Mouse (Mus musculus) intestine, postnatal 0 days (tissue): ENCODE measurements around the gene Serpina10. TPM values are rescaled to one million over a fixed set of nuclear protein-coding genes. Genes with fewer than 3 reads are reported as not detected.
"Not testable (repeated sequence)": the region's sequence is repeated elsewhere in the genome, so short reads cannot be mapped to it uniquely, and the experiment has no call there.

ENCODE experiments used
- ATAC-seq: fragments of 200-750 bp; cut with Nextera tagmentation; 2 replicates; pipeline ENCODE4 v1.8.0; 2017; ENCODE audit warnings: mild to moderate bottlenecking, moderate TSS enrichment, moderate library complexity
- H3K27ac ChIP-seq: fragments of 300-500 bp; sonication (generic); 2 replicates; pipeline ENCODE4 v1.5.1; 2014; ENCODE audit warnings: mild to moderate bottlenecking, low read depth, low read length, moderate library complexity
- H3K27me3 ChIP-seq: fragments of 300-500 bp; sonication (generic); replicated peaks from 2 replicates; pipeline ENCODE4 v1.6.1; 2014; ENCODE audit warnings: low read length, mixed read lengths; ENCODE audit not compliant: control insufficient read depth, insufficient read depth
- H3K36me3 ChIP-seq: fragments of 300-500 bp; sonication (generic); 2 replicates; pipeline ENCODE4 v1.6.1; 2014; ENCODE audit warnings: mild to moderate bottlenecking, moderate library complexity; ENCODE audit not compliant: control insufficient read depth, insufficient read depth
- H3K4me1 ChIP-seq: fragments of 300-500 bp; sonication (generic); replicated peaks from 2 replicates; pipeline ENCODE4 v1.6.1; 2014; ENCODE audit warnings: antibody characterized with exemption, low read length, mixed read lengths; ENCODE audit not compliant: control insufficient read depth, insufficient read depth
- H3K4me2 ChIP-seq: fragments of 300-500 bp; sonication (generic); replicated peaks from 2 replicates; pipeline ENCODE4 v1.6.1; 2014; ENCODE audit warnings: low read depth, mild to moderate bottlenecking, moderate library complexity
- H3K4me3 ChIP-seq: fragments of 300-500 bp; sonication (generic); 2 replicates; pipeline ENCODE4 v1.5.1; 2014; ENCODE audit warnings: low read depth, low read length
- H3K9ac ChIP-seq: fragments of 300-500 bp; sonication (generic); 2 replicates; pipeline ENCODE4 v1.6.1; 2014; ENCODE audit warnings: mild to moderate bottlenecking, low read depth, low read length
- H3K9me3 ChIP-seq: fragments of 300-500 bp; sonication (generic); 2 replicates; pipeline ENCODE4 v1.6.1; 2016; ENCODE audit warnings: mixed run types; ENCODE audit not compliant: control insufficient read depth
- CTCF ChIP-seq: sonication (generic); IDR thresholded peaks from 2 replicates; pipeline ENCODE4 v1.5.1; 2016; ENCODE audit warnings: low read depth, mild to moderate bottlenecking, control low read depth, antibody characterized with exemption, moderate library complexity
- WGBS: fragments of 180-500 bp; shearing (Covaris S2); extraction: QIAGEN DNeasy Blood & Tissue Kit; methylation state at CpG from one replicate; pipeline ENCODE4 v1.1.7; 2014; 5-methylcytosine and 5-hydroxymethylcytosine counted together
- polyA plus RNA-seq: library from polyadenylated mRNA; unstranded; fragments of >200 nt; fragmentation: Nextera tagmentation; extraction: Ambion mirVana; gene quantifications from 2 replicates; pipeline ENCODE4 v1.2.1, GENCODE M21; 2015

Gene Serpina10
- polyA plus RNA-seq, 1 experiment from 2014 or later = 0.21 TPM

DNA sequence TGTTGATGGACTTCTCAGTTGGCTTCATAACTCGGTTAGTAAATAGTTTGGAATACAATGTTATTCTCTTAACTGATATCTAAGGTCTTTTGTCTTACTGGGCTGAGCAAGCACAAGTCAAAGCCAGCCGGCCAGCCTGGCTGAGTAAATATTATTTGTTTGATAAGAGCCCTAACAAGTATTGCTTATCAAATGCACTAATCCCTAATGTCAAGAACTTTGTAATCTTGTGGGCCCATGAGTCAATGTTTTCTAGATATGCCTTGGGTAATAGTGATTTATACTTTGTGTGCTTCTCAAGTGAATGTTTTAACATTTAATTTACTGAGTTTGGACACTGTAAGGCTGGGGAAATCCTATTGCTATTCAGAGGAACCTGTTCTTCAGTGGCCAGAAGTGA, 32.8 kb downstream of the Serpina10 start:
- no peak overlapping the region for H3K9ac ChIP-seq
- H3K27ac ChIP-seq = no peak overlapping the region
- H3K4me1 ChIP-seq = no peaks in the 10 kb centered on the region
- no peak overlapping the region for H3K4me3 ChIP-seq
- H3K4me2 ChIP-seq = no peak overlapping the region
- TF ChIP-seq CTCF = no peak
- H3K36me3 ChIP-seq = no peaks in the 10 kb centered on the region
- no peaks in the 10 kb centered on the region for H3K9me3 ChIP-seq
- no peak for ATAC-seq
- 0 out of 2 replicates have a peak, but pooled peaks cover 4% of the 10 kb centered on the region for H3K27me3 ChIP-seq
- 30% methylated on average over 2 of the region's 2 CpGs for WGBS

- ATAC-seq = no peak
- no peak overlapping the region for H3K4me2 ChIP-seq
- no peak overlapping the region for H3K4me3 ChIP-seq
Measured at GRCm38 (mm10) chr12:103583771-103584170, 47.5 kb downstream of the Serpina10 start.

GRCm38 (mm10) chr12:103578148-103578547, 53.1 kb downstream of the Serpina10 start:
- not testable (repeated sequence) for H3K4me1 ChIP-seq, ATAC-seq, H3K27me3 ChIP-seq, H3K27ac ChIP-seq, H3K36me3 ChIP-seq, H3K4me2 ChIP-seq, H3K9ac ChIP-seq, H3K4me3 ChIP-seq, H3K9me3 ChIP-seq
- WGBS = 93% methylated on average over 6 of the region's 6 CpGs

More at GRCm38 (mm10) chr12:103583771-103584170, 47.5 kb downstream of the Serpina10 start:
- 84% methylated on average over 8 of the region's 8 CpGs for WGBS
- Histone ChIP-seq H3K27ac (no peak overlapping the region), H3K36me3 (no peaks in the 10 kb centered on the region), H3K9ac (no peak overlapping the region), H3K9me3 (no peaks in the 10 kb centered on the region), H3K4me1 (no peaks in the 10 kb centered on the region), H3K27me3 (no peaks in the 10 kb centered on the region)
- no peak for TF ChIP-seq CTCF

- H3K36me3 ChIP-seq = no peaks in the 10 kb centered on the region
Measured at GRCm38 (mm10) chr12:103569690-103570089, 61.6 kb downstream of the Serpina10 start.

DNA sequence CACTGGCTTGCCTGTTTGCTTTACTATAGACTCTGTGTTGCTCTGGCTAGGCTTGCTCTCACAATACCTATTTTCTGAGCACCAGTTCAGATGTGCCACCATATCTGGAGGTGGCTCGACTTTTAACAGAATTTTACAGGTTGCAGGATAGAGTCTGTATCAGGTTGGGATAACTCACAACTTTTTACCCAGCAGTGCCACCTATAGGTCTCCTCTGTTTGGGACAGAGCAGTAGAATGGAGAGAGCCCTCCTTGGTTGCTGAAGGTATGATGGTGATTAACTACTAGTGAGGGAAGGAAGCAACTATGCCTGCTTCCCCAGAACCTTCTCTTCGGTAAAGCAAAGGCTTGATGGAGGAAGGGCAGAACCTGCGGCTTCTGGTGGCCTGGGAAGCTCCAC, 64.1 kb downstream of the Serpina10 start:
- Histone ChIP-seq H3K27ac (no peak overlapping the region), H3K9ac (no peak overlapping the region), H3K27me3 (no peaks in the 10 kb centered on the region), H3K4me3 (no peak overlapping the region), H3K4me2 (no peak overlapping the region), H3K9me3 (no peaks in the 10 kb centered on the region), H3K36me3 (no peaks in the 10 kb centered on the region), H3K4me1 (no peaks in the 10 kb centered on the region)
- 58% methylated on average over 3 of the region's 3 CpGs for WGBS
- ATAC-seq = no peak
- peak; percentile 59 for TF ChIP-seq CTCF

More at GRCm38 (mm10) chr12:103569690-103570089, 61.6 kb downstream of the Serpina10 start:
- no peak overlapping the region for H3K9ac ChIP-seq
- peak; percentile 70; the same call in 1 of the 2 replicates for ATAC-seq
- H3K9me3 ChIP-seq = no peaks in the 10 kb centered on the region
- WGBS = 45% methylated on average over 6 of the region's 6 CpGs
- TF ChIP-seq CTCF = no peak
- H3K27ac ChIP-seq = no peak overlapping the region
- H3K4me1 ChIP-seq = no peaks in the 10 kb centered on the region
- no peaks in the 10 kb centered on the region for H3K27me3 ChIP-seq
- H3K4me3 ChIP-seq = no peak overlapping the region
- H3K4me2 ChIP-seq = no peak overlapping the region

DNA sequence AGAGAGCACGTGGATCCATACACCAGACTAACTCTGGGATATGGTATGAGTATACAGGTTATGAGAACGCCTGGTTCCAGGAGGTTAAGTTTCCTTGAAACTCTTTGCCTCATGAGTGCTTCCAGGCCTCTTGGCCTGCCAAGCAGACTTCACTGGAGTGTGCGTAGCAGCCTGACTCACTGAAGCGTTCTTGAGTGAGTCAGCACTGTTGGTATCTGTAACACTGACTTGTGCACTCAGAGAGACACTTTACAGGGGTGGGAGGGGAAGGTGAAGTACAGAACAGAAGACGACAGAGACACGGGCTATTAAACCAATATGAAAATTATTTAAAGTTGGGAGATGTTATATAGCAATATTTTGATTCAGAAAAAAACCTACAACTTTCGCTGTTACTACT, 66.1 kb downstream of the Serpina10 start:
- no peaks in the 10 kb centered on the region for H3K9me3 ChIP-seq
- TF ChIP-seq CTCF = no peak
- 76% methylated on average over 7 of the region's 7 CpGs for WGBS
- H3K4me3 ChIP-seq = no peak overlapping the region
- no peak overlapping the region for H3K27ac ChIP-seq
- H3K9ac ChIP-seq = no peak overlapping the region
- no peak overlapping the region for H3K4me2 ChIP-seq
- H3K4me1 ChIP-seq = no peaks in the 10 kb centered on the region
- no peak for ATAC-seq
- H3K36me3 ChIP-seq = no peaks in the 10 kb centered on the region
- no peaks in the 10 kb centered on the region for H3K27me3 ChIP-seq

Other genes with a start within 250 kb of the Serpina10 start
- gene Otub2, start 242.8 kb downstream of the Serpina10 start, polyA plus RNA-seq = 1.8 and 2.3 TPM in 2 replicates
- 0.35 TPM in 1 of 2 replicates, not detected in the other for gene 9330161L09Rik, start 223.6 kb downstream of the Serpina10 start, polyA plus RNA-seq
- 84.6 and 106 TPM in 2 replicates for gene Ddx24, start 205.6 kb downstream of the Serpina10 start, polyA plus RNA-seq
- gene Ifi27, start 197.2 kb downstream of the Serpina10 start, polyA plus RNA-seq = 79.3 and 84.8 TPM in 2 replicates
- 86.6 and 95.5 TPM in 2 replicates for gene Ifi27l2a, start 187.8 kb downstream of the Serpina10 start, polyA plus RNA-seq
- gene Ifi27l2b, start 174.2 kb downstream of the Serpina10 start, polyA plus RNA-seq = 505 and 529 TPM in 2 replicates
- 0.56 and 0.65 TPM in 2 replicates for gene Ppp4r4, start 99.2 kb downstream of the Serpina10 start, polyA plus RNA-seq
- 0.21 TPM in 1 of 2 replicates, not detected in the other for gene Serpina6, start 25.8 kb upstream of the Serpina10 start, polyA plus RNA-seq
- gene Serpina16, start 44.7 kb upstream of the Serpina10 start, polyA plus RNA-seq = not detected in 2 replicates
- 0.18 and 0.21 TPM in 2 replicates for gene Serpina1f, start 64.1 kb upstream of the Serpina10 start, polyA plus RNA-seq
- 6.6 and 6.9 TPM in 2 replicates for gene Serpina1d, start 142.1 kb upstream of the Serpina10 start, polyA plus RNA-seq
- gene Serpina1b, start 198.9 kb upstream of the Serpina10 start, polyA plus RNA-seq = 34.2 and 45.6 TPM in 2 replicates
- gene Serpina1a, start 232.1 kb upstream of the Serpina10 start, polyA plus RNA-seq = 67.1 and 71.2 TPM in 2 replicates